Mouse (Mus musculus): Measurements from ENCODE around the gene Snx11. TPM values are rescaled to one million over a fixed set of nuclear protein-coding genes. Genes with fewer than 3 reads are reported as not detected.
"Not testable (repeated sequence)": the region's sequence is repeated elsewhere in the genome, so short reads cannot be mapped to it uniquely, and the experiment has no call there.

Gene Snx11
- polyA plus RNA-seq, 1 experiment = 9.8 TPM

- no peaks in the 10 kb centered on the region for H3K9me3 ChIP-seq
- no peak overlapping the region for H3K4me3 ChIP-seq (replicated peaks)
- H3K4me1 ChIP-seq = peaks cover 27% of the 10 kb centered on the region
- H3K36me3 ChIP-seq (replicated peaks; ENCODE audit: low read length) = peaks cover 98% of the 10 kb centered on the region
- H3K27me3 ChIP-seq (replicated peaks) = no peaks in the 10 kb centered on the region
- TF ChIP-seq FLI1 (IDR thresholded peaks at IDR 0.05; ENCODE audit: low read length) (no peak), GATA1 (IDR thresholded peaks at IDR 0.05; ENCODE audit: borderline replicate concordance, low read length) (no peak)
Measured at GRCm38 (mm10) chr11:96816979-96817378, 39.6 kb upstream of the Snx11 start.

GRCm38 (mm10) chr11:96816494-96816893, 39.1 kb upstream of the Snx11 start:
- no peaks in the 10 kb centered on the region for H3K27me3 ChIP-seq (replicated peaks)
- TF ChIP-seq GATA1 (IDR thresholded peaks at IDR 0.05; ENCODE audit: borderline replicate concordance, low read length) (no peak), FLI1 (IDR thresholded peaks at IDR 0.05; ENCODE audit: low read length) (no peak)
- H3K9me3 ChIP-seq = no peaks in the 10 kb centered on the region
- peaks cover 23% of the 10 kb centered on the region for H3K4me1 ChIP-seq
- peaks cover 98% of the 10 kb centered on the region for H3K36me3 ChIP-seq (replicated peaks; ENCODE audit: low read length)
- no peak overlapping the region for H3K4me3 ChIP-seq (replicated peaks)

GRCm38 (mm10) chr11:96815895-96816294, 38.5 kb upstream of the Snx11 start:
- Histone ChIP-seq H3K4me3 (replicated peaks) (no peak overlapping the region), H3K9me3 (no peaks in the 10 kb centered on the region), H3K27me3 (replicated peaks) (no peaks in the 10 kb centered on the region), H3K36me3 (replicated peaks; ENCODE audit: low read length) (peaks cover 98% of the 10 kb centered on the region), H3K4me1 (peaks cover 17% of the 10 kb centered on the region)
- TF ChIP-seq GATA1 (IDR thresholded peaks at IDR 0.05; ENCODE audit: borderline replicate concordance, low read length) (no peak), FLI1 (IDR thresholded peaks at IDR 0.05; ENCODE audit: low read length) (no peak)

GRCm38 (mm10) chr11:96814443-96814842, 37.1 kb upstream of the Snx11 start:
- TF ChIP-seq FLI1 (IDR thresholded peaks at IDR 0.05; ENCODE audit: low read length) (no peak), GATA1 (IDR thresholded peaks at IDR 0.05; ENCODE audit: borderline replicate concordance, low read length) (no peak)
- Histone ChIP-seq H3K4me3 (replicated peaks) (no peak overlapping the region), H3K9me3 (no peaks in the 10 kb centered on the region), H3K27me3 (replicated peaks) (no peaks in the 10 kb centered on the region), H3K36me3 (replicated peaks; ENCODE audit: low read length) (peaks cover 97% of the 10 kb centered on the region), H3K4me1 (peaks cover 14% of the 10 kb centered on the region)

- no peaks in the 10 kb centered on the region for H3K27me3 ChIP-seq (replicated peaks)
- no peaks in the 10 kb centered on the region for H3K9me3 ChIP-seq
- peaks cover 96% of the 10 kb centered on the region for H3K36me3 ChIP-seq (replicated peaks; ENCODE audit: low read length)
- TF ChIP-seq FLI1 (IDR thresholded peaks at IDR 0.05; ENCODE audit: low read length) (no peak), GATA1 (IDR thresholded peaks at IDR 0.05; ENCODE audit: borderline replicate concordance, low read length) (no peak)
- H3K4me3 ChIP-seq (replicated peaks) = no peak overlapping the region
- H3K4me1 ChIP-seq = peaks cover 14% of the 10 kb centered on the region
Measured at GRCm38 (mm10) chr11:96813920-96814319, 36.6 kb upstream of the Snx11 start.

- Histone ChIP-seq H3K36me3 (replicated peaks; ENCODE audit: low read length) (peaks cover 96% of the 10 kb centered on the region), H3K4me3 (replicated peaks) (no peak overlapping the region), H3K4me1 (peaks cover 14% of the 10 kb centered on the region), H3K27me3 (replicated peaks) (no peaks in the 10 kb centered on the region), H3K9me3 (no peaks in the 10 kb centered on the region)
- TF ChIP-seq GATA1 (IDR thresholded peaks at IDR 0.05; ENCODE audit: borderline replicate concordance, low read length) (no peak), FLI1 (IDR thresholded peaks at IDR 0.05; ENCODE audit: low read length) (no peak)
Measured at GRCm38 (mm10) chr11:96813455-96813854, 36.1 kb upstream of the Snx11 start.

GRCm38 (mm10) chr11:96811188-96811587, 33.8 kb upstream of the Snx11 start:
- peaks cover 92% of the 10 kb centered on the region for H3K36me3 ChIP-seq (replicated peaks; ENCODE audit: low read length)
- not testable (repeated sequence) for H3K9me3 ChIP-seq

GRCm38 (mm10) chr11:96809562-96810235, 32.3 kb upstream of the Snx11 start:
- TF ChIP-seq GATA1 (IDR thresholded peaks at IDR 0.05; ENCODE audit: borderline replicate concordance, low read length) (no peak), FLI1 (IDR thresholded peaks at IDR 0.05; ENCODE audit: low read length) (no peak)
- H3K27me3 ChIP-seq (replicated peaks) = no peaks in the 10 kb centered on the region
- no peaks in the 10 kb centered on the region; the same call in 1 of the 2 replicates for H3K4me1 ChIP-seq
- no peak overlapping the region for H3K4me3 ChIP-seq (replicated peaks)
- no peaks in the 10 kb centered on the region for H3K9me3 ChIP-seq
- H3K36me3 ChIP-seq (replicated peaks; ENCODE audit: low read length) = peaks cover 92% of the 10 kb centered on the region

More at GRCm38 (mm10) chr11:96811188-96811587, 33.8 kb upstream of the Snx11 start:
- H3K27me3 ChIP-seq (replicated peaks); H3K4me1 ChIP-seq; H3K4me3 ChIP-seq (replicated peaks): not testable (repeated sequence)

- no peak overlapping the region for H3K4me3 ChIP-seq (replicated peaks)
- no peak for TF ChIP-seq GATA1 (IDR thresholded peaks at IDR 0.05; ENCODE audit: borderline replicate concordance, low read length)
- no peak for TF ChIP-seq FLI1 (IDR thresholded peaks at IDR 0.05; ENCODE audit: low read length)
- H3K36me3 ChIP-seq (replicated peaks; ENCODE audit: low read length) = peaks cover 92% of the 10 kb centered on the region
- no peaks in the 10 kb centered on the region for H3K27me3 ChIP-seq (replicated peaks)
- H3K9me3 ChIP-seq = no peaks in the 10 kb centered on the region
- peaks cover 3% of the 10 kb centered on the region; the same call in 1 of the 2 replicates for H3K4me1 ChIP-seq
Measured at GRCm38 (mm10) chr11:96808066-96808465, 30.7 kb upstream of the Snx11 start.

- Histone ChIP-seq H3K4me3 (replicated peaks) (no peak overlapping the region), H3K36me3 (replicated peaks; ENCODE audit: low read length) (peaks cover 92% of the 10 kb centered on the region), H3K9me3 (no peaks in the 10 kb centered on the region), H3K27me3 (replicated peaks) (no peaks in the 10 kb centered on the region), H3K4me1 (peaks cover 3% of the 10 kb centered on the region; the same call in 1 of the 2 replicates)
- no peak for TF ChIP-seq FLI1 (IDR thresholded peaks at IDR 0.05; ENCODE audit: low read length)
- TF ChIP-seq GATA1 (IDR thresholded peaks at IDR 0.05; ENCODE audit: borderline replicate concordance, low read length) = no peak
Measured at GRCm38 (mm10) chr11:96805606-96806005, 28.2 kb upstream of the Snx11 start.
